Mouse (Mus musculus) forebrain, embryonic 12.5 days (tissue): ENCODE measurements around the gene Ccm2. TPM values are rescaled to one million over a fixed set of nuclear protein-coding genes. Genes with fewer than 3 reads are reported as not detected.
A peak's percentile ranks its signal among the peaks of the same experiment; 100 is the strongest.

Experiments
- ATAC-seq: fragments of 200-750 bp; cut with Nextera tagmentation; 2 replicates; pipeline ENCODE4 v1.8.0; 2017; ENCODE audit warnings: moderate TSS enrichment; ENCODE audit not compliant: low FRiP score
- H3K27ac ChIP-seq: fragments of 300-500 bp; sonication (generic); 2 replicates; pipeline ENCODE4 v1.5.1; 2016; ENCODE audit warnings: mild to moderate bottlenecking
- H3K27me3 ChIP-seq: fragments of 300-500 bp; sonication (generic); 2 replicates; pipeline ENCODE4 v1.6.1; 2016; ENCODE audit warnings: mild to moderate bottlenecking
- H3K36me3 ChIP-seq: fragments of 300-500 bp; sonication (generic); replicated peaks from 2 replicates; pipeline ENCODE4 v1.6.1; 2016; ENCODE audit warnings: mild to moderate bottlenecking
- H3K4me1 ChIP-seq: fragments of 300-500 bp; sonication (generic); 2 replicates; pipeline ENCODE4 v1.6.1; 2016
- H3K4me2 ChIP-seq: fragments of 300-500 bp; sonication (generic); 2 replicates; pipeline ENCODE4 v1.6.1; 2016; ENCODE audit warnings: mild to moderate bottlenecking, moderate library complexity
- H3K4me3 ChIP-seq: fragments of 300-500 bp; sonication (generic); replicated peaks from 2 replicates; pipeline ENCODE4 v1.5.1; 2016; ENCODE audit warnings: mild to moderate bottlenecking
- H3K9ac ChIP-seq: fragments of 300-500 bp; sonication (generic); 2 replicates; pipeline ENCODE4 v1.6.1; 2016; ENCODE audit warnings: mild to moderate bottlenecking
- H3K9me3 ChIP-seq: fragments of 300-500 bp; sonication (generic); 2 replicates; pipeline ENCODE4 v1.6.1; 2016
- WGBS: fragments of 180-500 bp; shearing (Covaris S2); methylation state at CpG from one replicate; pipeline ENCODE4 v1.1.7; 2016; 5-methylcytosine and 5-hydroxymethylcytosine counted together
- polyA plus RNA-seq: library from polyadenylated mRNA; unstranded; fragments of >200 nt; fragmentation: Nextera tagmentation; extraction: Ambion mirVana; gene quantifications from 2 replicates; pipeline ENCODE4 v1.2.1, GENCODE M21; 2016

The Ccm2 gene
- polyA plus RNA-seq, 1 experiment from 2014 or later, result 90.7 TPM

DNA sequence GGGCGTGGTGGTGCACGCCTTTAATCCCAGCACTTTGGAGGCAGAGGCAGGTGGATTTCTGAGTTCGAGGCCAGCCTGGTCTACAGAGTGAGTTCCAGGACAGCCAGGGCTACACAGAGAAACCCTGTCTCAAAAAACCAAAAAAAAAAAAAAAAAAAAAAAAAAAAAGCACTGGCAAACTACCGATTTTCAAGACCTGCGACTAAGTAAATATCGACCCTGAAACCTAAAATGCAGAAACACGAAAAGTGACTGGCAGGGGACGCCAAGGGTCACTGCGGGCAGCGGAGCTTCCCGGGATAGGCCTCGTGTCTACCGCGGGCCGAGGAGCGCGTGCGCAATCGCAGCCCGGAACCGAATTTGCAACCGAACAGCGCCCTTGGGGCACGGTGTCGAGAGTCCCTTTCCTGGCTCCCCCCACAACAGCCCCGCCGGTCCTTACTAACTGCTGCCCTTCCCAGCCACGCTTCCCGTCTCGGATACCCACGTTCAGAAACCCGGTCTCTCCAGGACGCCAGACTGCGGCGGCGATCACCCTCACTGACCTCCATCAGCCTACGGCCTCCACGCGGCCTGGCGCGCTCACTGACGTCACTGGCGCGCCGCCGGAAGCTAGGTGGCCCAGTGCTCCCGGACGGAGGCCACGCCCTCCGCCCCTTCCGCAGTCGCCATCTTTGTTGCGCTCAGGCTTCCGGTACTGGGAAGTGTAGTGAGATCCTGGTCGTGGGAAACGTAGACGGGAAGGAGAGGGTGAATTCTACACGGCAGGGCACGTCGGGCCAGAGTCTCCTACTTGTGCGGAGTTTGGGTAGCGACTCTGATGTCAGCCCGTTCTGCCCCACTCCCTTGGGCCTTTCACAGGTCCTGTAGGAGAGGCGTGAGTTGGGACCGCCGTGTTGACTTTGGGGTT lies 79.0 kb downstream of the Ccm2 start, which contains the start of gene Tbrg4:
TSS of gene Tbrg4 (minus strand) at position 590 of the 910 bp plus-strand sequence.
- Histone ChIP-seq H3K4me2 (peak within 1 kb of the TSS; percentile 78), H3K36me3 (peaks cover 38% of the 10 kb centered on the region), H3K9ac (peak within 1 kb of the TSS; percentile 72), H3K27ac (peak within 1 kb of the TSS; percentile 87), H3K4me3 (peak within 1 kb of the TSS; percentile 79), H3K9me3 (no peaks in the 10 kb centered on the region), H3K27me3 (no peaks in the 10 kb centered on the region), H3K4me1 (peaks cover 30% of the 10 kb centered on the region)
- peak; percentile 96 for ATAC-seq
- WGBS, result under 1% methylated on average over 66 of the region's 66 CpGs

DNA sequence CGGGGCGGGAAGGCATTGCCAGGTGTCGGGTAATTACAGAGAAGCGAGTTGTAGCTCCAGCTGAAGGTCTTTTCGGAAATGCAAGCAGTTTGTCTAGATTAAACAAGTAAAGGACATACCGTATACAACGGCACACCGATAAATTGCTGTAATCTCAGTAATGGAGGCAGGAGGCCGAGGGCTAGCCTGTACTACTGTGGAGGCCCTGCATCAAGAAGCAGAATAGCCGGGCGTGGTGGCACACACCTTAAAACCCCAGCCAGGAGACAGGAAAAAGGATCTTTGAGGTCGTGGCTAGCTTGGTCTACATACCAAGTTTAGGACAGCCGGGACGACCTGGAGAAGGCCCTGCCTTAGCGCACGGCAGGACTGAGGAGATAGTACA lies 79.7 kb downstream of the Ccm2 start:
- ATAC-seq, result peak; percentile 1; the same call in 1 of the 2 replicates
- Histone ChIP-seq H3K4me1 (peaks cover 30% of the 10 kb centered on the region), H3K36me3 (peaks cover 32% of the 10 kb centered on the region), H3K9me3 (no peaks in the 10 kb centered on the region), H3K4me2 (peak overlapping the region; percentile 78), H3K27me3 (no peaks in the 10 kb centered on the region), H3K9ac (peak overlapping the region; percentile 72), H3K27ac (peak overlapping the region; percentile 87), H3K4me3 (peak overlapping the region; percentile 79)
- WGBS, result 16% methylated on average over 16 of the region's 16 CpGs

DNA sequence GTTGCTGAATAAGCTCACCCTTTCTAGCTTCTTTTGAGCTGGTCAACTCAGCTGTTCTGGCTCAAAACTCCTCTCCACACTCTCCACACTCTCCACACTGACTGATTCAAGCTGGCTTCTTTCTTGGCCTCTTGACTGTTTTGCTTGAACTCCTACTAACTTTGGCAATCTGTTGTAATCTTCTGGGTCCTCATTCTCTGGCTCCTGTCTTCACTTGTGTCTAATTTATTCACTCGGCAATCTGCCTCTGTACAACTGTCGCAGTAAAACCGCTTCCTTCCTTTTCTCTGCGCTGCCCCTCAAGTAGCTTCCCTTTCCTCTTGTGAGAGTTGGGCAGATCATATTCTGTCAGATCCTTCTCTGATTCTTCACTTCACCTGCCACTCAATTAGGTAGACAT lies 81.0 kb downstream of the Ccm2 start:
- Histone ChIP-seq H3K27me3 (no peaks in the 10 kb centered on the region), H3K4me3 (no peak overlapping the region), H3K9me3 (no peaks in the 10 kb centered on the region), H3K27ac (no peak overlapping the region), H3K9ac (no peak overlapping the region), H3K4me1 (peaks cover 30% of the 10 kb centered on the region), H3K4me2 (no peak overlapping the region), H3K36me3 (peaks cover 18% of the 10 kb centered on the region)
- WGBS, result 94% methylated on average over 4 of the region's 4 CpGs
- no peak for ATAC-seq

DNA sequence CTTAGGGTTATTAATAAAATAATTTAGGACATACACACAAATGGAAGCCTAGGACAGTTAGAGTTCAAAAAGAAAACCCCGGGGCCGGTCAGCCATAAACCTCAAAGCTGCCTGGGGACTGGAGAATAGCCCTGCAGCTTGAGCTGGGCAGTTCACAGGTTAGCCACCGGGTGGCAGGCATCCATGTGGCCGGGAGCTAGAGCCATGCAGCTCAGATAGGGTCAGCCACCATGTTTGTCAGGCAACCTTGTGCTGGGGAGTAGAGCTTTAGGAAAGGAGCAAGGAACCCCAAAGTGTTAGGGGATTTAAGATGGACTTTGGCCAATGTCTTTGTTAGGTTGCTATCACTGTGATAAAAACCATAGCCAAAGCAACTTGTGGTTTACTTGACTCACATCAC lies 81.9 kb downstream of the Ccm2 start:
- H3K36me3 ChIP-seq, result peaks cover 10% of the 10 kb centered on the region
- ATAC-seq, result no peak
- H3K4me1 ChIP-seq, result peaks cover 24% of the 10 kb centered on the region
- H3K9ac ChIP-seq, result no peak overlapping the region
- H3K4me2 ChIP-seq, result no peak overlapping the region
- no peaks in the 10 kb centered on the region for H3K27me3 ChIP-seq
- H3K4me3 ChIP-seq, result no peak overlapping the region
- H3K9me3 ChIP-seq, result no peaks in the 10 kb centered on the region
- H3K27ac ChIP-seq, result no peak overlapping the region
- WGBS, result 20% methylated on average over 4 of the region's 4 CpGs

DNA sequence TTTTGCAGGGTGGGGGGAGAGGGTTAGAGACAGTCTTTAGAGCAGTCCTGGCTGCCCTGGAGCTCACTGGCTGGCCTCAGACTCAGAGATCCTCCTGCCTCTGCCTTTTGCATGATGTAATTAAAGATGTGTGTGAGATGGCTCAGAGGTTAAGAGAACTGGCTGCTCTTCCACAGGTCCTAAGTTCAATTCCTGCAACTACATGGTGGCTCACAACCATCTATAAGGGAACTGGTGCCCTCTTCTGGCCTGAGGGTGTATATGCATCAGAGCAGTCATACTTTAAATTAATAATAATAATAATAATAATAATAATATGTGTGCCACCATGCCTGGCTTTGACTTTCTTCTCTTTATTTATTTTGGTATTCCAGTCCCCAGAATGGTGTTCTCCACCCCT lies 83.0 kb downstream of the Ccm2 start:
- no peak overlapping the region for H3K9ac ChIP-seq
- H3K9me3 ChIP-seq, result no peaks in the 10 kb centered on the region
- no peaks in the 10 kb centered on the region for H3K36me3 ChIP-seq
- H3K4me1 ChIP-seq, result peaks cover 13% of the 10 kb centered on the region
- no peak overlapping the region for H3K4me3 ChIP-seq
- H3K4me2 ChIP-seq, result no peak overlapping the region
- ATAC-seq, result no peak
- no peaks in the 10 kb centered on the region for H3K27me3 ChIP-seq
- H3K27ac ChIP-seq, result no peak overlapping the region

DNA sequence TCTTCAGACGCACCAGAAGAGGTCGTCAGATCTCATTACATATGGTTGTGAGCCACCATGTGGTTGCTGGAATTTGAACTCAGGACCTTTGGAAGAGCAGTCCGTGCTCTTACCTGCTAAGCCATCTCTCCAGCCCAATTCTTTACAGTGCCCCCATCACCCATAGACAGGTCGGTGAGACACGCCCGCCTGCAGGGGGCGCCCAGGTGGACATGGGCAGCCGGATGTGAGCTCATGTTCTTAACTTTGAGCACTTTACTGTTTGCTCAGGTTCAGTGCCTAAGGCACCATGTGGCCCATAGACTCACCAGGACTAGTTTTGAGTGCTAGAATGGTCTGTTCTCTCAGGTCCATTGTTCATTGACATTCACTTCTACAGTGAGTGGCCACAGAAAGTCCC lies 89.5 kb downstream of the Ccm2 start:
- no peaks in the 10 kb centered on the region for H3K4me1 ChIP-seq
- ATAC-seq, result no peak
- H3K27me3 ChIP-seq, result no peaks in the 10 kb centered on the region
- 77% methylated on average over 8 of the region's 8 CpGs for WGBS
- H3K36me3 ChIP-seq, result no peaks in the 10 kb centered on the region
- H3K27ac ChIP-seq, result no peak overlapping the region
- no peak overlapping the region for H3K4me3 ChIP-seq
- H3K9ac ChIP-seq, result no peak overlapping the region
- no peak overlapping the region for H3K4me2 ChIP-seq
- no peaks in the 10 kb centered on the region for H3K9me3 ChIP-seq

DNA sequence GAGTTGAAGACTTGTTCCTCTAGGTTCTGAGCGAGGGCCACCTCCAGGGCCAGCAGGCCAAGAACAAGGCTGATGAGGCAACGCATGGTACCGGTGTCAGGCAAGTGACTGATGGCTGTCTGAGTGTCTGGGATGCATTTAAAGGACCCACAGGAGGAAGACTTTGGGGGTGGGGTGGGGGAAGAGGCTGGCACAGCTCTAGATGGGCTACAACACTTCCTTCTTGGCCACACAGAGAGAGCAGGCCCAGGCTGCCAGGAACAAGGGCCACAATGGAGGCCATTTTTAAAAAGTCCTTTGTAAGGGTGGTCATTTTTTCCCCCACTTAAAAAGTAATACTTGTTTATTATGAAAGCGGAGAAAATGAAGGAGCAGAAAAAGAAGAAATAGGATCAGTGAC lies 91.8 kb downstream of the Ccm2 start, which contains the start of gene Wap:
TSS of gene Wap (minus strand) at position 101 of the 400 bp plus-strand sequence.
- Histone ChIP-seq H3K4me1 (no peaks in the 10 kb centered on the region), H3K27ac (no peak within 1 kb of the TSS), H3K4me3 (no peak within 1 kb of the TSS), H3K9me3 (no peaks in the 10 kb centered on the region), H3K36me3 (no peaks in the 10 kb centered on the region), H3K4me2 (no peak within 1 kb of the TSS), H3K9ac (no peak within 1 kb of the TSS), H3K27me3 (no peaks in the 10 kb centered on the region)
- ATAC-seq, result no peak
- WGBS, result 93% methylated on average over 4 of the region's 4 CpGs

DNA sequence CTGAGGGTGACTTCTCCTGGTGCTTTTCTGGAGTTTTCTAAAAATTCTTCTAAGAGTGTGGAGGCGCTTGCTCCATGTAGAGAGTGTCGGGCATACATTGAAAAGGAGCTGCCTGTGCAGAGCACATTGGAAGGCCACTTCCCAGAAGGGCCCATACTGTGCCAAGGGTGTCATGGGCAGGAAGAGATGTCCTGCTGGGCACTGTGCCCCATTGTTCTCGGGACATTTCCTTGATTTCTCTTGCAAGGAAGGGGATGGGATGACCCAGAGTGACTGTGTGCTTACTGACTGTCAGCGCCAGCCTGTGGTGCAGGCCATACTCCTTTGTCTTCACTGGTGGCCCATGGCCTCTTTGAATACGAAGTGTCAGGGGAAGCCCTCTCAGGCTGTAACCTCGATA lies 92.4 kb downstream of the Ccm2 start:
- Histone ChIP-seq H3K4me3 (no peak overlapping the region), H3K4me2 (no peak overlapping the region), H3K27me3 (no peaks in the 10 kb centered on the region), H3K36me3 (no peaks in the 10 kb centered on the region), H3K9ac (no peak overlapping the region), H3K4me1 (no peaks in the 10 kb centered on the region), H3K9me3 (no peaks in the 10 kb centered on the region), H3K27ac (no peak overlapping the region)
- 77% methylated on average over 6 of the region's 6 CpGs for WGBS
- no peak for ATAC-seq

DNA sequence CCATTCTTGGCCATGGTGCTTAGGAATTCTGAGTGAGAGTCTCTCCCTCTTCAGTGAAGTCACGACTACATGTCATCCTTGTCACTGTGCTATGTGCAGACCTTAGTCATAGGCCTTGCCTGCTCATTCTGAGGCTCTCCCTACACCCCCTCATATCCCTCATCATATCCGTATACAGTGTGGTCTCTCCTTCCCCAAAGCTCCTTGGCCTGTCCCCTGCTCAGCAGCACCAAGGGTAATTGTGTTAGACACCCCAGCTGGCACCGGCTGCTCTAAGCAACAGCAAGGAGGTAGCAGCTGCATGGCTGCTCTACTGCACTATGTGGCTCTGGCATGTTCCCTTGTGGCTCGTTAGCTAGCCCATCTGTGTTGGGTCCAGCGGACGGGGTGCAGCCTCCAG lies 97.9 kb downstream of the Ccm2 start:
- no peak for ATAC-seq
- 71% methylated on average over 6 of the region's 6 CpGs for whole genome bisulfite sequencing

More for the DNA sequence above, 97.9 kb downstream of the Ccm2 start:
- Histone ChIP-seq H3K36me3 (no peaks in the 10 kb centered on the region), H3K27me3 (no peaks in the 10 kb centered on the region), H3K9ac (no peak overlapping the region), H3K9me3 (no peaks in the 10 kb centered on the region), H3K27ac (no peak overlapping the region), H3K4me2 (no peak overlapping the region), H3K4me1 (no peaks in the 10 kb centered on the region), H3K4me3 (no peak overlapping the region)

Other genes with a start within 250 kb of the Ccm2 start
- 22.8 and 26.0 TPM in 2 replicates for gene Zmiz2, start 157.8 kb upstream of the Ccm2 start, polyA plus RNA-seq
- 4,594 and 4,665 TPM in 2 replicates for gene Ppia, start 131.4 kb upstream of the Ccm2 start, polyA plus RNA-seq
- 853 and 916 TPM in 2 replicates for gene H2afv, start 102.4 kb upstream of the Ccm2 start, polyA plus RNA-seq
- 15.9 and 17.9 TPM in 2 replicates for gene Purb, start 71.0 kb upstream of the Ccm2 start, polyA plus RNA-seq
- gene Myo1g, start 25.9 kb upstream of the Ccm2 start, polyA plus RNA-seq, result 0.31 and 0.63 TPM in 2 replicates
- gene Nacad, start 59.2 kb downstream of the Ccm2 start, polyA plus RNA-seq, result 56.3 and 63.2 TPM in 2 replicates
- 46.7 and 48.7 TPM in 2 replicates for gene Tbrg4, start 79.2 kb downstream of the Ccm2 start, polyA plus RNA-seq
- not detected in 2 replicates for gene Wap, start 91.8 kb downstream of the Ccm2 start, polyA plus RNA-seq
- gene Ramp3, start 111.6 kb downstream of the Ccm2 start, polyA plus RNA-seq, result 2.5 and 3.1 TPM in 2 replicates